Mouse (Mus musculus) stomach, postnatal 0 days (tissue): Measurements from ENCODE around the gene Tmc6. TPM values are rescaled to one million over a fixed set of nuclear protein-coding genes. Genes with fewer than 3 reads are reported as not detected.
"Not testable (repeated sequence)": the region's sequence is repeated elsewhere in the genome, so short reads cannot be mapped to it uniquely, and the experiment has no call there.

Experiments
- ATAC-seq: fragments of 200-750 bp; cut with Nextera tagmentation; 2 replicates; pipeline ENCODE4 v1.8.0; 2017; ENCODE audit not compliant: low FRiP score, low TSS enrichment
- DNase-seq: peaks from one replicate; pipeline ENCODE4 v3.0.0-alpha.2; 2016; ENCODE audit warnings: low spot score
- H3K27ac ChIP-seq: fragments of 300-500 bp; sonication (generic); replicated peaks from 2 replicates; pipeline ENCODE4 v1.5.1; 2014; ENCODE audit warnings: mild to moderate bottlenecking, control low read depth
- H3K27me3 ChIP-seq: fragments of 300-500 bp; sonication (generic); 2 replicates; pipeline ENCODE4 v1.6.1; 2014; ENCODE audit warnings: low read length; ENCODE audit not compliant: control insufficient read depth, insufficient read depth
- H3K36me3 ChIP-seq: fragments of 300-500 bp; sonication (generic); 2 replicates; pipeline ENCODE4 v1.6.1; 2014; ENCODE audit warnings: low read length, mixed read lengths; ENCODE audit not compliant: control insufficient read depth, insufficient read depth
- H3K4me1 ChIP-seq: fragments of 300-500 bp; sonication (generic); replicated peaks from 2 replicates; pipeline ENCODE4 v1.6.1; 2014; ENCODE audit warnings: antibody characterized with exemption; ENCODE audit not compliant: control insufficient read depth, insufficient read depth
- H3K4me2 ChIP-seq: fragments of 300-500 bp; sonication (generic); replicated peaks from 2 replicates; pipeline ENCODE4 v1.6.1; 2014; ENCODE audit warnings: low read depth, mild to moderate bottlenecking, control low read depth, moderate library complexity
- H3K4me3 ChIP-seq: fragments of 300-500 bp; sonication (generic); 2 replicates; pipeline ENCODE4 v1.5.1; 2014; ENCODE audit warnings: low read depth, low read length, control low read depth
- H3K9ac ChIP-seq: fragments of 300-500 bp; sonication (generic); 2 replicates; pipeline ENCODE4 v1.6.1; 2014; ENCODE audit warnings: mild to moderate bottlenecking, low read length, control low read depth, mixed read lengths
- H3K9me3 ChIP-seq: fragments of 300-500 bp; sonication (generic); 2 replicates; pipeline ENCODE4 v1.6.1; 2016; ENCODE audit warnings: low read length; ENCODE audit not compliant: control insufficient read depth
- CTCF ChIP-seq: IDR thresholded peaks from 2 replicates; pipeline ENCODE4 v1.5.1; 2016; ENCODE audit warnings: antibody characterized with exemption, low read depth, mild to moderate bottlenecking, moderate library complexity
- EP300 ChIP-seq: optimal IDR thresholded peaks from 2 replicates; pipeline ENCODE3; 2016; ENCODE audit warnings: antibody characterized with exemption
- WGBS: fragments of 180-500 bp; shearing (Covaris S2); extraction: QIAGEN DNeasy Blood & Tissue Kit; methylation state at CpG from one replicate; pipeline ENCODE4 v1.1.7; 2014; 5-methylcytosine and 5-hydroxymethylcytosine counted together
- polyA plus RNA-seq: library from polyadenylated mRNA; unstranded; fragments of >200 nt; fragmentation: Nextera tagmentation; extraction: Ambion mirVana; gene quantifications from 2 replicates; pipeline ENCODE4 v1.2.1, GENCODE M21; 2015

Tmc6 gene
- polyA plus RNA-seq, 1 experiment from 2014 or later = 21.0 TPM

DNA sequence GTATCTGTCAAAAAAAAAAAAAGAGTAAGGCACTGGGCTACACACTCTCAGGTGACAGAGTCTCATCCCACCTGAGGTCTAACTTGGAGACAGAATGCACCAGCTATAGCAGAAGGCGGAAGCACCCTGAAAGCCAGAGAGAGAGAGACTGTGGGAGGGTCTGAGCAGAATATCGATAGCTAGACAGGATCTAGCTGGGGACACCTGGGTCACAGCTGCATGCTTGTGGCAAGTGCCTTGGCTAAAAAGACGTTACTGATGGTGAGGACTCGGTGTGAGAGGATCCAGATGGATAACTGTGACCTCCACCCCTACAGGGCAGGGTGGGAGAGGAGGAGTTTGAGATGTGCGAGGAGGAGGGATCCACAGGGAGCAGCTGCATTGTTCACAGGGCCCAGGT is 15.0 kb upstream of the Tmc6 start:
- Histone ChIP-seq H3K9me3 (no peaks in the 10 kb centered on the region), H3K4me1 (no peaks in the 10 kb centered on the region), H3K4me2 (no peak overlapping the region), H3K4me3 (no peak overlapping the region), H3K27me3 (no peaks in the 10 kb centered on the region), H3K9ac (no peak overlapping the region), H3K36me3 (no peaks in the 10 kb centered on the region), H3K27ac (no peak overlapping the region)
- TF ChIP-seq CTCF = no peak
- no peak for TF ChIP-seq EP300
- ATAC-seq (no peak), DNase-seq (no peak)
- WGBS = 48% methylated on average over 5 of the region's 5 CpGs

DNA sequence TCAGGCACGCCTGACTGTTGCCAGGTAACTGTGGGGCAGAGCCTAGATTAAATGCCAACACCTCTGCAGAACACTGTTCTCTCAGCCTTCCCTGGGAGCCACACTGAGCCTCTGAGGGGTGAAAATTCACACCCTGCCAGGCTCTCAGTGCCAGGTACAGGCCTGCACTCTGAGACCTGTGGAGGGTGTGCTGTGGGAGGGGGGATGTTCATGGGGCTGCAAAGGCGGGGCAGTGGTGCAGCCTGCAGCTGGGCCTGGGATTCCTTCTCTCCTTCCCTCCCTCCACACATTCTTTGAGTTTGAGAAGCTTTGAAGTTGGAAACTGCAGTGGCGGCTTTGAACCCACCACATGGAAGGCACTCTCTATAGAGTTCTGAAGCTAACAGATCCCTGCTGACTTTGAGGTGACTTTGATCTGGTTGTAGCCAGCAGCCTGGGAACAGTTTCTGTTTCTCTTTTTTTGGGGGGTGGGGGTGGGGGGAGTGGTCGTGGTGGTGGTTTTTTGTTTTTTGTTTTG is 12.1 kb upstream of the Tmc6 start:
- Histone ChIP-seq H3K27me3 (no peaks in the 10 kb centered on the region), H3K9ac (no peak overlapping the region), H3K9me3 (no peaks in the 10 kb centered on the region), H3K4me2 (no peak overlapping the region), H3K27ac (no peak overlapping the region), H3K4me1 (no peaks in the 10 kb centered on the region), H3K4me3 (no peak overlapping the region), H3K36me3 (no peaks in the 10 kb centered on the region)
- no peak for ATAC-seq
- DNase-seq = peak; percentile 34
- TF ChIP-seq EP300 (no peak), CTCF (no peak)
- 65% methylated on average over 4 of the region's 4 CpGs for WGBS

DNA sequence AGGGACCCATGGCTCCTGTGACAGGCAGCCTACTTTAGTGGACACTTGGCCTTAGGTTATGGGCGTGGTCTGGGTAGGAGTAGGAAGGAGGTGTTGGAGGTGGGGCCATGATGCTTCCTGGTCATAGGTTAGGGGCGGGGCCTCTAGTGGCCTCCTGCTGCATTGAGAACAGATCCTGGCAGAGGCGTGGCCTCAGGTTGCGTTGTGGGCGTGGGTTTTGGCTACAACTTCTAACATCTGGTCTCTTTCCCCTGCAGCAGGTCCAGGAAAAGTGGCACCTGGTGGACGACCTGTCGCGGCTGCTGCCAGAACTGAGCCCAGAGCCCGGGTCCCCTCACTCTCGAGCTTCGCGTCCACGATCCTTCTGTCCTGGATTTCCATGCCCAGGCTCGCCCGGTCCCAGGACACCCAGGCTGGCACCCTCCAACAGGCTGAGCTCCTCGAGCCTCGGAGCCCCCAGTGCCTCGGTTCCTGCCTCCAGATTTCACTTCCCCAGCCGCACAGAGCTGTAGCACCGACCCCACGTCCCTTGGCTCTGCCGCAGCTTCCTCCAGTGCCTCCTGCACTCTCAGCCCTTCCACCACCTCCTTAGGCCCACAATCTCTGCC is 10.4 kb upstream of the Tmc6 start:
- ATAC-seq (peak; percentile 77), DNase-seq (peak; percentile 97)
- TF ChIP-seq EP300 = no peak
- peak; percentile 29 for TF ChIP-seq CTCF
- 6% methylated on average over 22 of the region's 22 CpGs for WGBS
- H3K9ac ChIP-seq = peak overlapping the region; percentile 43
- H3K36me3 ChIP-seq = no peaks in the 10 kb centered on the region
- H3K4me2 ChIP-seq = peak overlapping the region; percentile 51
- H3K4me1 ChIP-seq = no peaks in the 10 kb centered on the region
- no peaks in the 10 kb centered on the region for H3K9me3 ChIP-seq
- peak overlapping the region; percentile 91 for H3K27ac ChIP-seq
- no peaks in the 10 kb centered on the region for H3K27me3 ChIP-seq
- peak overlapping the region; percentile 27 for H3K4me3 ChIP-seq

DNA sequence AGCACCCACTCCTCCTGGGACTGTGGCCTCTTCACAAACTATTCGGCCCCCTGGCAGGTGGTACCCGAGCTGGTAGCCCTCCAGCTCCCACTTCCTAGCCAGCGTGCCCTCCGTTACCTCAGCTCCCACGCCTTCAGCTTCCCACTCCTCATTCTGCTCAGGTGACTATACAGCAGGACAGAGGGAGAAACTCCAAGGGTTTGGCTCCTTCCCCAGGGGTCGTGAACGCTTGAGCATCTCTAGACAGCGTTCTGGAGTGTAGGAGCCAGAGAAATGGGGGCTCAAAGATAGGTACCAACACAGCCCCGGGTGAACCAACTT is 9.4 kb upstream of the Tmc6 start:
- no peak for ATAC-seq
- DNase-seq = no peak
- TF ChIP-seq CTCF (no peak), EP300 (no peak)
- Histone ChIP-seq H3K9me3 (no peaks in the 10 kb centered on the region), H3K4me1 (no peaks in the 10 kb centered on the region), H3K9ac (peak overlapping the region; percentile 45; the same call in 1 of the 2 replicates), H3K4me3 (no peak overlapping the region), H3K27ac (peak overlapping the region; percentile 91), H3K27me3 (no peaks in the 10 kb centered on the region), H3K4me2 (peak overlapping the region; percentile 52), H3K36me3 (no peaks in the 10 kb centered on the region)
- WGBS = 89% methylated on average over 9 of the region's 9 CpGs

DNA sequence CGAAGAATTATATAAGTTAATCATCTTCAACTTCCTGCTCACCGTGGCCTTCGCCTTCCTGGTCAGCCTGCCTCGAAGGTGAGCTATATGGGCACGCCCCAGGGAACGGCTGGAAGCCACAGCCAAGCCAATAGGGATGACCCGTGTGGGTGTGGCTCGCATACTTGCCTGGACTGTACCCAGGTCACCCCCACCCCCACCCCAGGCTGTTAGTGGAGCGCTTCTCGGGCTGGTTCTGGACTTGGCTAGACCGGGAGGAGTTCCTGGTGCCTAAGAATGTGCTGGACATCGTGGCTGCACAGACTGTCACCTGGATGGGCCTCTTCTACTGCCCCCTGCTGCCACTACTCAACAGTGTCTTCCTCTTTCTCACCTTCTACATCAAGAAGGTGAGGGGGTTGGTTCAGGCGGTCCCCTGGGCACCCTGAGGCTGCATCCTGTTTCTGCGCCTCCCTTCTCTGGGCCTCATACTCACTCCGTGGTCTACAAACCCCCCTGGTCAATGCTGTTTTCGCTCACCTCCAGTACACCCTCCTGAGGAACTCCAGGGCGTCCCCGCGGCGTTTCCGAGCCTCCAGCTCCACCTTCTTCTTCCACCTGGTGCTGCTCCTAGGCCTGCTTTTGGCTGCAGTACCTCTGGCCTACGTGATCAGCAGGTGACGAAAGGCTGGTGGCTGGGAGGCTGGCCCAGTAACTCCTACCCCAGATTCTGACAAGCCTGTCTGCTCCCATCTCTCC is 8.9 kb upstream of the Tmc6 start:
- H3K4me1 ChIP-seq = no peaks in the 10 kb centered on the region
- WGBS = 34% methylated on average over 23 of the region's 23 CpGs
- no peaks in the 10 kb centered on the region for H3K9me3 ChIP-seq
- ATAC-seq = peak; percentile 91
- peak; percentile 93 for DNase-seq
- H3K4me2 ChIP-seq = peak overlapping the region; percentile 52
- H3K27ac ChIP-seq = peak overlapping the region; percentile 91
- peak overlapping the region; percentile 45 for H3K9ac ChIP-seq
- H3K36me3 ChIP-seq = no peaks in the 10 kb centered on the region
- peak overlapping the region; percentile 18 for H3K4me3 ChIP-seq
- no peaks in the 10 kb centered on the region for H3K27me3 ChIP-seq
- TF ChIP-seq CTCF (peak; percentile 57), EP300 (no peak)

DNA sequence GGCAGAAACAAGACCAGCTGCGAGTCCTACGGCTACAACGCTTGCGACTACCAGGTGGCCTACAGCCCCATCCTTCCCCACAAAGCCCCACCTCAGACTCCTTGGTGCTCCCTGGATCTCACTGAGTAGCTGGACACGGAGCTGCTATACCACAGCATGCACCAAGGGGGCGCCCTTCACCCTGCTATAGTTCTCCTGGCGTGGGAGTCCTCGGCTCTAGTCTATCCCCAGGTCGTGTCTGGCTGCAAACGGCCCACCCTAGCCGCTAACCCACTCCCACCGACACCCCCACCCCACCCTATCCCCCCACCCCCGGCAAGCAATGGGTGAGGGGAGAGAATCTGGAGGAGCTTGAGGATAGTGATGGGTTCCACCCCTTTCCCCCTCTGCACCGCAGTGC is 8.3 kb upstream of the Tmc6 start:
- 8% methylated on average over 13 of the region's 14 CpGs for WGBS
- Histone ChIP-seq H3K4me2 (peak overlapping the region; percentile 52), H3K27me3 (no peaks in the 10 kb centered on the region), H3K36me3 (no peaks in the 10 kb centered on the region), H3K27ac (peak overlapping the region; percentile 91), H3K4me3 (peak overlapping the region; percentile 18), H3K9me3 (no peaks in the 10 kb centered on the region), H3K9ac (peak overlapping the region; percentile 43; the same call in 1 of the 2 replicates), H3K4me1 (no peaks in the 10 kb centered on the region)
- ATAC-seq = peak; percentile 46
- TF ChIP-seq CTCF (peak; percentile 85), EP300 (no peak)
- peak; percentile 89 for DNase-seq

DNA sequence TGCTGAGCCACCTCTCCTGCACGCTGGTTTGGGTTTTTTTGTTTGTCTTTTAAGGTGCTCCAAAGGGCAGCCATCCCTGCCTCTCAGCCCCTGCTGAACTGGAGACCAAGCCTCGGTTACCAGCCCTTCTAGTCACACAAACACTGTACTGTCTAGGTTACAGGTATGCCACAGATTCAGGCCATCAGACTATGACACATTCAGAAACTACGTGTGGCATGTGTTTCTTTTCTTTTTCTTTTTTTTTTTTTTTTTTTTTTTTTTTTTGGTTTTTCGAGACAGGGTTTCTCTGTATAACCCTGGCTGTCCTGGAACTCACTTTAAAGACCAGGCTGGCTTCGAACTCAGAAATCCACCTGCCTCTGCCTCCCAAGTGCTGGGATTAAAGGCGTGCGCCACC is 6.5 kb upstream of the Tmc6 start:
- not testable (repeated sequence) for H3K4me1 ChIP-seq, H3K27me3 ChIP-seq, H3K4me2 ChIP-seq, H3K36me3 ChIP-seq, H3K27ac ChIP-seq, DNase-seq, ATAC-seq, H3K4me3 ChIP-seq, H3K9me3 ChIP-seq, H3K9ac ChIP-seq
- 76% methylated on average over 7 of the region's 7 CpGs for WGBS
